Mouse (Mus musculus) stomach, embryonic 15.5 days (tissue): ENCODE measurements around the gene Ddx47. TPM values are rescaled to one million over a fixed set of nuclear protein-coding genes. Genes with fewer than 3 reads are reported as not detected.
A peak's percentile ranks its signal among the peaks of the same experiment; 100 is the strongest.

Experiments
- ATAC-seq: fragments of 200-750 bp; cut with Nextera tagmentation; 2 replicates; pipeline ENCODE4 v1.8.0; 2017; ENCODE audit warnings: low read depth, moderate number of reproducible peaks, moderate TSS enrichment; ENCODE audit not compliant: insufficient read depth, low FRiP score
- H3K27ac ChIP-seq: fragments of 300-500 bp; sonication (generic); 2 replicates; pipeline ENCODE4 v1.5.1; 2015; ENCODE audit warnings: mild to moderate bottlenecking, inconsistent platforms
- H3K27me3 ChIP-seq: fragments of 300-500 bp; sonication (generic); replicated peaks from 2 replicates; pipeline ENCODE4 v1.6.1; 2015; ENCODE audit warnings: inconsistent platforms
- H3K36me3 ChIP-seq: fragments of 300-500 bp; sonication (generic); 2 replicates; pipeline ENCODE4 v1.6.1; 2015; ENCODE audit warnings: inconsistent platforms
- H3K4me1 ChIP-seq: fragments of 300-500 bp; sonication (generic); 2 replicates; pipeline ENCODE4 v1.6.1; 2015; ENCODE audit warnings: inconsistent platforms
- H3K4me2 ChIP-seq: fragments of 300-500 bp; sonication (generic); 2 replicates; pipeline ENCODE4 v1.6.1; 2015; ENCODE audit warnings: mild to moderate bottlenecking, inconsistent platforms
- H3K4me3 ChIP-seq: fragments of 300-500 bp; sonication (generic); replicated peaks from 2 replicates; pipeline ENCODE4 v1.5.1; 2015; ENCODE audit warnings: inconsistent platforms
- H3K9ac ChIP-seq: fragments of 300-500 bp; sonication (generic); 2 replicates; pipeline ENCODE4 v1.6.1; 2015; ENCODE audit warnings: inconsistent platforms
- H3K9me3 ChIP-seq: fragments of 300-500 bp; sonication (generic); 2 replicates; pipeline ENCODE4 v1.6.1; 2016; ENCODE audit warnings: inconsistent platforms
- WGBS: fragments of 180-500 bp; shearing (Covaris S2); methylation state at CpG from one replicate; pipeline ENCODE4 v1.1.7; 2015; 5-methylcytosine and 5-hydroxymethylcytosine counted together
- polyA plus RNA-seq: library from polyadenylated mRNA; unstranded; fragments of >200 nt; fragmentation: Nextera tagmentation; extraction: Ambion mirVana; gene quantifications from 2 replicates; pipeline ENCODE4 v1.2.1, GENCODE M21; 2015

Gene Ddx47
- polyA plus RNA-seq, 1 experiment from 2014 or later: 98.2 TPM

- ATAC-seq: no peak
- Histone ChIP-seq H3K9me3 (no peaks in the 10 kb centered on the region), H3K27ac (no peak overlapping the region), H3K9ac (no peak overlapping the region), H3K36me3 (peaks cover 89% of the 10 kb centered on the region), H3K27me3 (no peaks in the 10 kb centered on the region), H3K4me3 (no peak overlapping the region), H3K4me2 (no peak overlapping the region), H3K4me1 (no peaks in the 10 kb centered on the region)
- 85% methylated on average over 10 of the region's 10 CpGs for WGBS
Observed at GRCm38 (mm10) chr6:135019564-135019963, 8.2 kb downstream of the Ddx47 start.

- no peaks in the 10 kb centered on the region for H3K4me1 ChIP-seq
- peaks cover 73% of the 10 kb centered on the region for H3K36me3 ChIP-seq
- no peak overlapping the region for H3K4me2 ChIP-seq
- no peaks in the 10 kb centered on the region for H3K9me3 ChIP-seq
- H3K27me3 ChIP-seq: no peaks in the 10 kb centered on the region
- no peak overlapping the region for H3K4me3 ChIP-seq
- ATAC-seq: no peak
- H3K27ac ChIP-seq: no peak overlapping the region
- H3K9ac ChIP-seq: no peak overlapping the region
- WGBS: 87% methylated on average over 3 of the region's 3 CpGs
Observed at GRCm38 (mm10) chr6:135021633-135022032, 10.2 kb downstream of the Ddx47 start.

GRCm38 (mm10) chr6:135023379-135023778 lies 12.0 kb downstream of the Ddx47 start:
- no peak overlapping the region for H3K4me2 ChIP-seq
- no peaks in the 10 kb centered on the region for H3K4me1 ChIP-seq
- H3K36me3 ChIP-seq: peaks cover 56% of the 10 kb centered on the region
- H3K27ac ChIP-seq: no peak overlapping the region
- WGBS: 87% methylated on average over 14 of the region's 14 CpGs
- H3K27me3 ChIP-seq: no peaks in the 10 kb centered on the region
- H3K9ac ChIP-seq: no peak overlapping the region
- no peak overlapping the region for H3K4me3 ChIP-seq
- no peak for ATAC-seq
- no peaks in the 10 kb centered on the region for H3K9me3 ChIP-seq

- no peak for ATAC-seq
- no peak overlapping the region for H3K4me3 ChIP-seq
- H3K36me3 ChIP-seq: peaks cover 41% of the 10 kb centered on the region
- H3K4me1 ChIP-seq: no peaks in the 10 kb centered on the region; the same call in 1 of the 2 replicates
- no peak overlapping the region for H3K4me2 ChIP-seq
- H3K27me3 ChIP-seq: no peaks in the 10 kb centered on the region
- H3K9ac ChIP-seq: no peak overlapping the region
- H3K9me3 ChIP-seq: no peaks in the 10 kb centered on the region
- WGBS: 69% methylated on average over 1 of the region's 1 CpGs
- peak overlapping the region; percentile 53; the same call in 1 of the 2 replicates for H3K27ac ChIP-seq
Observed at GRCm38 (mm10) chr6:135024781-135025420, 13.5 kb downstream of the Ddx47 start.

GRCm38 (mm10) chr6:135026232-135026631 lies 14.8 kb downstream of the Ddx47 start:
- ATAC-seq: 0 out of 2 replicates have a peak, but pooled peaks have one; percentile 58
- Histone ChIP-seq H3K27ac (no peak overlapping the region), H3K27me3 (no peaks in the 10 kb centered on the region), H3K9me3 (no peaks in the 10 kb centered on the region), H3K4me2 (no peak overlapping the region), H3K9ac (no peak overlapping the region), H3K36me3 (peaks cover 28% of the 10 kb centered on the region), H3K4me1 (no peaks in the 10 kb centered on the region; the same call in 1 of the 2 replicates), H3K4me3 (no peak overlapping the region)
- WGBS: 3% methylated on average over 3 of the region's 3 CpGs

- no peak overlapping the region for H3K4me2 ChIP-seq
- H3K4me1 ChIP-seq: no peaks in the 10 kb centered on the region; the same call in 1 of the 2 replicates
- no peak for ATAC-seq
- H3K4me3 ChIP-seq: no peak overlapping the region
- no peak overlapping the region for H3K9ac ChIP-seq
- H3K9me3 ChIP-seq: no peaks in the 10 kb centered on the region
- WGBS: 69% methylated on average over 2 of the region's 2 CpGs
- no peaks in the 10 kb centered on the region for H3K27me3 ChIP-seq
- peaks cover 23% of the 10 kb centered on the region for H3K36me3 ChIP-seq
- H3K27ac ChIP-seq: no peak overlapping the region
Observed at GRCm38 (mm10) chr6:135026755-135027154, 15.3 kb downstream of the Ddx47 start.

GRCm38 (mm10) chr6:135029246-135029645 lies 17.8 kb downstream of the Ddx47 start:
- WGBS: 51% methylated on average over 4 of the region's 4 CpGs
- Histone ChIP-seq H3K4me3 (no peak overlapping the region), H3K4me2 (no peak overlapping the region), H3K4me1 (no peaks in the 10 kb centered on the region; the same call in 1 of the 2 replicates), H3K9ac (no peak overlapping the region), H3K9me3 (no peaks in the 10 kb centered on the region), H3K36me3 (peaks cover under 1% of the 10 kb centered on the region; the same call in 1 of the 2 replicates), H3K27ac (peak overlapping the region; percentile 35; the same call in 1 of the 2 replicates), H3K27me3 (no peaks in the 10 kb centered on the region)
- ATAC-seq: peak; percentile 73

- 77% methylated on average over 3 of the region's 3 CpGs for WGBS
Observed at GRCm38 (mm10) chr6:135038674-135039073, 27.3 kb downstream of the Ddx47 start.

GRCm38 (mm10) chr6:135040275-135040871 lies 29.0 kb downstream of the Ddx47 start:
- H3K27ac ChIP-seq: peak overlapping the region; percentile 61; the same call in 1 of the 2 replicates
- no peaks in the 10 kb centered on the region for H3K36me3 ChIP-seq
- WGBS: 6% methylated on average over 21 of the region's 21 CpGs
- no peaks in the 10 kb centered on the region for H3K4me1 ChIP-seq
- 0 out of 2 replicates have a peak, but pooled peaks cover 4% of the 10 kb centered on the region for H3K27me3 ChIP-seq
- peak overlapping the region; percentile 44 for H3K4me2 ChIP-seq
- H3K4me3 ChIP-seq: peak overlapping the region; percentile 15; the same call in 1 of the 2 replicates
- ATAC-seq: peak; percentile 82
- H3K9ac ChIP-seq: no peak overlapping the region
- no peaks in the 10 kb centered on the region for H3K9me3 ChIP-seq

More at GRCm38 (mm10) chr6:135038674-135039073, 27.3 kb downstream of the Ddx47 start:
- Histone ChIP-seq H3K27me3 (0 out of 2 replicates have a peak, but pooled peaks cover 4% of the 10 kb centered on the region), H3K4me1 (no peaks in the 10 kb centered on the region), H3K27ac (no peak overlapping the region), H3K4me2 (no peak overlapping the region), H3K9me3 (no peaks in the 10 kb centered on the region), H3K4me3 (no peak overlapping the region), H3K36me3 (no peaks in the 10 kb centered on the region), H3K9ac (no peak overlapping the region)
- ATAC-seq: no peak

GRCm38 (mm10) chr6:135041930-135042329 lies 30.5 kb downstream of the Ddx47 start:
- Histone ChIP-seq H3K36me3 (no peaks in the 10 kb centered on the region), H3K27ac (no peak overlapping the region), H3K4me3 (no peak overlapping the region), H3K4me1 (no peaks in the 10 kb centered on the region), H3K9me3 (no peaks in the 10 kb centered on the region), H3K4me2 (no peak overlapping the region), H3K9ac (no peak overlapping the region), H3K27me3 (0 out of 2 replicates have a peak, but pooled peaks cover 4% of the 10 kb centered on the region)
- 81% methylated on average over 3 of the region's 3 CpGs for WGBS
- no peak for ATAC-seq

- ATAC-seq: peak; percentile 63; the same call in 1 of the 2 replicates
- no peaks in the 10 kb centered on the region for H3K36me3 ChIP-seq
- no peaks in the 10 kb centered on the region for H3K9me3 ChIP-seq
- H3K9ac ChIP-seq: no peak overlapping the region
- no peak overlapping the region for H3K4me3 ChIP-seq
- WGBS: 49% methylated on average over 9 of the region's 9 CpGs
- H3K27ac ChIP-seq: no peak overlapping the region
- H3K4me2 ChIP-seq: no peak overlapping the region
- no peaks in the 10 kb centered on the region for H3K4me1 ChIP-seq
- no peaks in the 10 kb centered on the region for H3K27me3 ChIP-seq
Observed at GRCm38 (mm10) chr6:135047276-135047675, 35.9 kb downstream of the Ddx47 start.

GRCm38 (mm10) chr6:135048509-135048908 lies 37.1 kb downstream of the Ddx47 start:
- no peak overlapping the region for H3K9ac ChIP-seq
- no peaks in the 10 kb centered on the region for H3K36me3 ChIP-seq
- ATAC-seq: no peak
- H3K4me3 ChIP-seq: no peak overlapping the region
- 74% methylated on average over 6 of the region's 6 CpGs for WGBS
- H3K4me1 ChIP-seq: no peaks in the 10 kb centered on the region
- no peaks in the 10 kb centered on the region for H3K27me3 ChIP-seq
- H3K27ac ChIP-seq: no peak overlapping the region
- no peak overlapping the region for H3K4me2 ChIP-seq
- no peaks in the 10 kb centered on the region for H3K9me3 ChIP-seq
